Mouse (Mus musculus) adipocyte (in vitro differentiated cells): ENCODE data around the gene Ythdc1.
"Not testable (repeated sequence)": the region's sequence is repeated elsewhere in the genome, so short reads cannot be mapped to it uniquely, and the experiment has no call there.

Source experiments
- DNase-seq: peaks from one replicate; pipeline ENCODE4 v3.0.0-alpha.2; 2016; ENCODE audit warnings: low spot score

Ythdc1 gene

GRCm38 (mm10) chr5:86803962-86804940 is at the start of gene Ythdc1:
Gene Ythdc1, plus strand, starts transcription at chr5:86804221.
- peak; percentile 99 for DNase-seq

GRCm38 (mm10) chr5:86769015-86769658 is 34.9 kb upstream of the Ythdc1 start:
- no peak for DNase-seq

GRCm38 (mm10) chr5:86771010-86771409 is 33.0 kb upstream of the Ythdc1 start:
- DNase-seq = peak; percentile 50

- no peak for DNase-seq
Observed at GRCm38 (mm10) chr5:86776941-86777340, 27.1 kb upstream of the Ythdc1 start.

- peak; percentile 63 for DNase-seq
Observed at GRCm38 (mm10) chr5:86778471-86778870, 25.6 kb upstream of the Ythdc1 start.

- DNase-seq = no peak
Observed at GRCm38 (mm10) chr5:86783059-86783458, 21.0 kb upstream of the Ythdc1 start.

- no peak for DNase-seq
Observed at GRCm38 (mm10) chr5:86784205-86784604, 19.8 kb upstream of the Ythdc1 start.

GRCm38 (mm10) chr5:86786798-86787197 is 17.2 kb upstream of the Ythdc1 start:
- no peak for DNase-seq

- no peak for DNase-seq
Observed at GRCm38 (mm10) chr5:86789954-86790353, 14.1 kb upstream of the Ythdc1 start.

- DNase-seq = no peak
Observed at GRCm38 (mm10) chr5:86792249-86792648, 11.8 kb upstream of the Ythdc1 start.

- DNase-seq = no peak
Observed at GRCm38 (mm10) chr5:86792807-86793206, 11.2 kb upstream of the Ythdc1 start.

- no peak for DNase-seq
Observed at GRCm38 (mm10) chr5:86816795-86817194, 12.8 kb downstream of the Ythdc1 start.

- DNase-seq = not testable (repeated sequence)
Observed at GRCm38 (mm10) chr5:86836378-86836777, 32.4 kb downstream of the Ythdc1 start.

- no peak for DNase-seq
Observed at GRCm38 (mm10) chr5:86838110-86838509, 34.1 kb downstream of the Ythdc1 start.

GRCm38 (mm10) chr5:86839472-86839871 is 35.5 kb downstream of the Ythdc1 start:
- DNase-seq = no peak

- DNase-seq = no peak
Observed at GRCm38 (mm10) chr5:86840207-86840606, 36.2 kb downstream of the Ythdc1 start.

GRCm38 (mm10) chr5:86841261-86841660 is 37.2 kb downstream of the Ythdc1 start:
- DNase-seq = not testable (repeated sequence)

- peak; percentile 58 for DNase-seq
Observed at GRCm38 (mm10) chr5:86850104-86850503, 46.1 kb downstream of the Ythdc1 start.

GRCm38 (mm10) chr5:86851658-86852057 is 47.6 kb downstream of the Ythdc1 start:
- DNase-seq = no peak

GRCm38 (mm10) chr5:86856505-86856904 is 52.5 kb downstream of the Ythdc1 start:
- DNase-seq = not testable (repeated sequence)

- DNase-seq = no peak
Observed at GRCm38 (mm10) chr5:86857682-86858081, 53.7 kb downstream of the Ythdc1 start.

- DNase-seq = no peak
Observed at GRCm38 (mm10) chr5:86858336-86858735, 54.3 kb downstream of the Ythdc1 start.

- DNase-seq = no peak
Observed at GRCm38 (mm10) chr5:86871877-86872276, 67.9 kb downstream of the Ythdc1 start.
